Mouse (Mus musculus) limb, embryonic 11.5 days (tissue): Measurements from ENCODE around the gene Gm13769. TPM values are rescaled to one million over a fixed set of nuclear protein-coding genes. Genes with fewer than 3 reads are reported as not detected.
"Not testable (repeated sequence)": the region's sequence is repeated elsewhere in the genome, so short reads cannot be mapped to it uniquely, and the experiment has no call there.

Experiments
- ATAC-seq: fragments of 200-750 bp; cut with Nextera tagmentation; 2 replicates; pipeline ENCODE4 v1.8.0; 2017; ENCODE audit warnings: low read depth; ENCODE audit not compliant: insufficient number of reproducible peaks, low FRiP score, low TSS enrichment
- DNase-seq: peaks from one replicate; pipeline ENCODE4 v3.0.0-alpha.2; 2015; ENCODE audit warnings: low spot score
- H3K27ac ChIP-seq: fragments of 300-500 bp; sonication (generic); replicated peaks from 2 replicates; pipeline ENCODE4 v1.5.1; 2014; ENCODE audit warnings: low read depth, mild to moderate bottlenecking, low read length
- H3K27me3 ChIP-seq: fragments of 300-500 bp; sonication (generic); 2 replicates; pipeline ENCODE4 v1.6.1; 2014; ENCODE audit warnings: mild to moderate bottlenecking, low read length, mixed read lengths; ENCODE audit not compliant: control insufficient read depth, insufficient read depth
- H3K36me3 ChIP-seq: fragments of 300-500 bp; sonication (generic); 2 replicates; pipeline ENCODE4 v1.6.1; 2014; ENCODE audit warnings: mild to moderate bottlenecking, low read length, moderate library complexity, mixed read lengths; ENCODE audit not compliant: control insufficient read depth, insufficient read depth
- H3K4me1 ChIP-seq: fragments of 300-500 bp; sonication (generic); 2 replicates; pipeline ENCODE4 v1.6.1; 2014; ENCODE audit warnings: low read length, mixed read lengths; ENCODE audit not compliant: control insufficient read depth, insufficient read depth
- H3K4me2 ChIP-seq: fragments of 300-500 bp; sonication (generic); 2 replicates; pipeline ENCODE4 v1.6.1; 2014; ENCODE audit warnings: low read depth, mild to moderate bottlenecking, moderate library complexity; ENCODE audit not compliant: severe bottlenecking
- H3K4me3 ChIP-seq: fragments of 300-500 bp; sonication (generic); 2 replicates; pipeline ENCODE4 v1.5.1; 2014; ENCODE audit warnings: low read depth, low read length
- H3K9ac ChIP-seq: fragments of 300-500 bp; sonication (generic); 2 replicates; pipeline ENCODE4 v1.6.1; 2014; ENCODE audit warnings: mild to moderate bottlenecking, low read length
- H3K9me3 ChIP-seq: fragments of 300-500 bp; sonication (generic); 2 replicates; pipeline ENCODE4 v1.6.1; 2016; ENCODE audit warnings: low read length; ENCODE audit not compliant: control insufficient read depth
- WGBS: fragments of 180-500 bp; shearing (Covaris S2); extraction: QIAGEN DNeasy Blood & Tissue Kit; methylation state at CpG from one replicate; pipeline ENCODE4 v1.1.7; 2014; 5-methylcytosine and 5-hydroxymethylcytosine counted together
- polyA plus RNA-seq: library from polyadenylated mRNA; unstranded; fragments of >200 nt; fragmentation: Nextera tagmentation; extraction: Ambion mirVana; gene quantifications from 2 replicates; pipeline ENCODE4 v1.2.1, GENCODE M21; 2014

The Gm13769 gene
- polyA plus RNA-seq: not detected in 2 replicates

DNA sequence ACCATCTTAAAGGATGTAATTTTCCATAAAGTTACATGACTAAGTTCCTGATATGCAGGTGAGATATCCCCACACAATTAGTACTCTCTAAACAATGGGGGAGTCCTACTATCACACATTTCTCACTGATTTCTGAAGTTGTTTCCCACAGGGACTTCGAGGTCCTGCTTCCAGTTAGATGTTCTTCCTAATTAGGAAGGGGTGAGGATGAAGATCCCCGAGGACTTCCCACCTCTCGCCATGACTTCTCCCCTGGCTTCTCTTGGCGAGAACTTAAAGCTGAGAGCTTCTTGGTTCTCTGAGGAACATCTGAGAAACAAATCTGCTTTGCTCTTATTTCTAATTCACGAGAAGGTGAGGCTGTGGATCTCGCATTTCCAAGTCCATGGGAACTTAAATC, at the start of gene Gm13769:
Gm13769 (plus strand) TSS at position 301 of the 400 bp plus-strand sequence.
- not testable (repeated sequence) for H3K4me2 ChIP-seq, H3K9ac ChIP-seq, ATAC-seq, H3K9me3 ChIP-seq, H3K27ac ChIP-seq, DNase-seq, H3K4me3 ChIP-seq, H3K27me3 ChIP-seq, H3K4me1 ChIP-seq, H3K36me3 ChIP-seq
- WGBS: no CpG with 5 or more reads among the region's 6 CpGs

DNA sequence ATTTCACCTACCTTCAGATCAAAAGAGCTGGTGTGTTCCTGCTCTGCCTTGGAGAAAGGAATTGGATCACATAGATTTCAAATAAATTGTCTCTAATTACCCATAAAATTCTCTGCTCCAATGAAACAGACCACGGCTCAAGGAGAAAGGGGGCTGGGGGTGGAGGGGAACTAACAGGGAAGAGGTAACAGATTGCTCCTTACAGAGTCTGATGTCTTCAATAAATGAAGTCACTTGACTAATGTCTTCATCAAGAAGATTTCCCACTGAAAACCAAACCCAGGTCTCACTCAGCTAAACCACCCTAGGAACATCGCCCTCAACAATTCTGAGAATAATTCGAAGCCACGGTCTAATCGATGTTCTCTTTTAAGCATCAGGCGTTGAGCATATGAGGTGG, 29.3 kb upstream of the Gm13769 start, which contains the start of gene Olfr1272:
Olfr1272 (minus strand) TSS at position 101 of the 400 bp plus-strand sequence.
- H3K4me2 ChIP-seq: no peak within 1 kb of the TSS
- H3K36me3 ChIP-seq: no peaks in the 10 kb centered on the region
- H3K9ac ChIP-seq: no peak within 1 kb of the TSS
- ATAC-seq: no peak
- WGBS: 91% methylated on average over 6 of the region's 6 CpGs
- no peak for DNase-seq
- H3K27me3 ChIP-seq: no peaks in the 10 kb centered on the region
- H3K9me3 ChIP-seq: no peaks in the 10 kb centered on the region
- no peak within 1 kb of the TSS for H3K4me3 ChIP-seq
- H3K4me1 ChIP-seq: no peaks in the 10 kb centered on the region
- no peak within 1 kb of the TSS for H3K27ac ChIP-seq

DNA sequence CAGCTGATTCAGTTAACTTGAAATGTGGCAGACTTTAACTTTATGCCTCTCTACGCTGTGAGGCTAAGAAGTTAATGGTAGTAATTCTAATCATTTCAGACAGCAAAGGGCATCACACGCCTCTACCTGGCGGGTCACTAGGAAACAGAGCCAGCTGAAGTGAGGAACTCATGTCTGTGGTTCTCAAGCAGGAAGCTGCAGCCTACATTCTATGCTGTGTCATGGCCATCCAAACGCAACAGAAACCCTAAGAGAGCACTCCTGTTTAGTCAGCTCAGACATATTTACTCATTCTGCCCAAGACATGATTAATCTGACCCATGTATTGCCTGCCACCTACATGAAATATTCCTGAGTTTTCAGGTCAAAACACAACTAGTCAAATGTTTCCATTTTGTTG, 24.7 kb downstream of the Gm13769 start:
- H3K27ac ChIP-seq, H3K36me3 ChIP-seq, ATAC-seq, H3K4me2 ChIP-seq, H3K4me1 ChIP-seq, DNase-seq, H3K27me3 ChIP-seq, H3K9ac ChIP-seq, H3K9me3 ChIP-seq, H3K4me3 ChIP-seq: not testable (repeated sequence)
- no CpG with 5 or more reads among the region's 4 CpGs for WGBS

DNA sequence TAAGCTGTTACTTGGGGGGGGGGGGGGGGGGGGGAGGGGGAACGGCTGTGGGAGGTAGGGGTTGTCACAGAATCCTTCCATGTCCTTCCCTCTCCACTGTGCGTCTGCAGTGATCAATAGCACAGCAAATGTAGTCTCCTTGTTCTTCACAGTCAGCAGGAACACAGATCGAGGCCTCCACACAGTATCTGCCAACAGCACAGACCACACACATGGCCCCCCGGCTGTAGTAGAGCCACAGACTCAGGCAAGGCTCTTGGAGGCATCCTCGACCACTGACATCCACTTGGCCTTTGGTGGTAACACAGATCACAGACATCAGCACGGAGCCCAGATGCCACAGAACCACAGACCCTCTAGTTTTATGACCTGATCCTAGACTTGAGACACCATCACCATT, 29.0 kb downstream of the Gm13769 start:
- not testable (repeated sequence) for H3K4me1 ChIP-seq, H3K36me3 ChIP-seq, H3K4me2 ChIP-seq, ATAC-seq, H3K9ac ChIP-seq, H3K9me3 ChIP-seq, H3K4me3 ChIP-seq, H3K27ac ChIP-seq, DNase-seq, H3K27me3 ChIP-seq
- no CpG with 5 or more reads among the region's 6 CpGs for WGBS

DNA sequence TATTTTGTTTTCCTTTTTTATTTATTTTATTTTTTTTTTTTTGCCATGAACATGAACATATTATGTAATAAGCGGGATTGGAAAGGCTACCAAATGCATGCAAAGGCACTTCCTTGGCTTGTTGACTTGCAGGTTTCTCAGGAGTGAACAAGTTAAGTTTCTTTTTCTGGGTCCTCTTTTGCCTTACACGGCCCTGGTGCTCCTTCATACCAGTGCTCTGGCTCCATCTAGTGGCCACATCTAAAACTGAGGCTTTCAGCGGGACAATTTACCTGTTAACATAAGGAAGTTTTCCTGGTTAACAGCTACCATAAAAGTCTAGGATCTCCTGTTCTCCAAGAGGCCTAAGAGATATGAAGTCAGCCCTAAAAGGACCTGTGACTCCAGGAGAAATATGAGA, 29.5 kb downstream of the Gm13769 start:
- not testable (repeated sequence) for ATAC-seq, H3K9ac ChIP-seq, H3K9me3 ChIP-seq, H3K27me3 ChIP-seq, H3K27ac ChIP-seq, H3K36me3 ChIP-seq, H3K4me1 ChIP-seq, H3K4me3 ChIP-seq, DNase-seq, H3K4me2 ChIP-seq
- no CpG with 5 or more reads among the region's 3 CpGs for WGBS

DNA sequence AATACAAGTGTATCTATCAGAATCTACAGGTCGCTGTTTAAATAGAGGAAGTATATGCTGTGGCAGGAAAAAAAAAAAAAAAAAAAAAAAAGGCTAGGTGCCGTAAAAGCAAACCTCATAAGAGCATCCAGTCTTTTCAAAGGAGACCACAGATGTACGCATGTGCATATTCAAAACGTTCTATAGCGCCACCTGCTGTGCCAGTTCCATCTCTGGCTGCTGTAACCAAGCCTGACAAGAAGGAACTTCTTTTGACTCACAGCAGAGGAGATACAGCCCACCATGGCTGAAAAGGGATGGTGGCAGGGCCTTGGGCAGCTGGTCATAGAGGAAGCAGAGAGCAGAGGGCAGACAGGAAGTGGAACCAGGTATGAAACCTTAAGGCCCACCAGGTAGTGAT, 37.2 kb downstream of the Gm13769 start:
- H3K9ac ChIP-seq, DNase-seq, ATAC-seq, H3K9me3 ChIP-seq, H3K36me3 ChIP-seq, H3K4me3 ChIP-seq, H3K27ac ChIP-seq, H3K27me3 ChIP-seq, H3K4me2 ChIP-seq, H3K4me1 ChIP-seq: not testable (repeated sequence)
- no CpG with 5 or more reads among the region's 5 CpGs for WGBS

DNA sequence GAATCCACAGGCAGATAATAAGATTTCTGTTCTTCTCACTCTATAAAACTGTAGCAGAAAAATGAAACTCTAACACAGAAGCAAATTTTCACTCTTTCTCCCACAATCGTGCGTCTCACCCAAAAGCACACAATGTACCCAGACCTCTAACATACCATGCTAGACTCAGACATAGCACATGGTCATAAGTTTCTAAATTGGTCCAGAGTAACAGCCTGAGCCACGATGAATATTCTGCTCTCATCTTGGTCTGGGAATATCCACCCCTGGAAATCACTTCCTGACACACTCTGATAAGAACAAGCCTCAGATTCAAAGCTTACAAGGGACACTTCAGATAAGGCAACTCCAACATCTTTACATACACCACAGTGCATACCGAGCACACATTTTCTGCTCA, 38.2 kb downstream of the Gm13769 start:
- H3K9ac ChIP-seq, H3K27me3 ChIP-seq, H3K9me3 ChIP-seq, H3K4me2 ChIP-seq, ATAC-seq, H3K36me3 ChIP-seq, H3K4me3 ChIP-seq, H3K4me1 ChIP-seq, DNase-seq, H3K27ac ChIP-seq: not testable (repeated sequence)
- no CpG with 5 or more reads among the region's 4 CpGs for WGBS

Other genes starting within 250 kb of the Gm13769 start
- not detected in 2 replicates for gene Olfr1269, start 200.8 kb upstream of the Gm13769 start, polyA plus RNA-seq
- not detected in 2 replicates for gene Olfr32, start 179.9 kb upstream of the Gm13769 start, polyA plus RNA-seq
- not detected in 2 replicates for gene Olfr1270, start 169.1 kb upstream of the Gm13769 start, polyA plus RNA-seq
- gene Olfr1506, start 97.7 kb upstream of the Gm13769 start, polyA plus RNA-seq: not detected in 2 replicates
- not detected in 2 replicates for gene Olfr142, start 64.6 kb upstream of the Gm13769 start, polyA plus RNA-seq
- gene Olfr1271, start 51.2 kb upstream of the Gm13769 start, polyA plus RNA-seq: not detected in 2 replicates
- gene Olfr1272, start 29.4 kb upstream of the Gm13769 start, polyA plus RNA-seq: not detected in 2 replicates
- not detected in 2 replicates for gene Olfr1274-ps, start 76.5 kb downstream of the Gm13769 start, polyA plus RNA-seq